Mouse (Mus musculus): ENCODE results near the gene Tti1. TPM values are rescaled to one million over a fixed set of nuclear protein-coding genes. Genes with fewer than 3 reads are reported as not detected.
"Not testable (repeated sequence)": the region's sequence is repeated elsewhere in the genome, so short reads cannot be mapped to it uniquely, and the experiment has no call there.

Tti1 gene
- polyA plus RNA-seq, 1 experiment from 2014 or later = 17.5 TPM

- Histone ChIP-seq H3K4me2 (ENCODE audit: low read length) (no peak overlapping the region), H3K27ac (ENCODE audit: low read depth, low read length) (0 out of 2 replicates have a peak overlapping the region, but pooled peaks have one; percentile 6), H3K9ac (ENCODE audit: low read length) (no peak overlapping the region), H3K9me3 (replicated peaks; ENCODE audit: control insufficient read depth, low read length) (no peaks in the 10 kb centered on the region), H3K27me3 (replicated peaks; ENCODE audit: control insufficient read depth, insufficient read depth, low read length) (no peaks in the 10 kb centered on the region), H3K4me3 (ENCODE audit: low read depth, low read length) (no peak overlapping the region), H3K36me3 (ENCODE audit: control insufficient read depth, insufficient read depth, low read length) (peaks cover 48% of the 10 kb centered on the region), H3K4me1 (ENCODE audit: control insufficient read depth, insufficient read depth, low read length) (no peaks in the 10 kb centered on the region)
- peak; percentile 32 for DNase-seq (ENCODE audit: low spot score)
- ATAC-seq = no peak
Measured at GRCm38 (mm10) chr2:158066456-158066855, 38.2 kb upstream of the Tti1 start.

GRCm38 (mm10) chr2:158065064-158065463 is 36.8 kb upstream of the Tti1 start:
- H3K9ac ChIP-seq (ENCODE audit: low read length) = no peak overlapping the region
- ATAC-seq (no peak), DNase-seq (ENCODE audit: low spot score) (no peak)
- H3K9me3 ChIP-seq (replicated peaks; ENCODE audit: control insufficient read depth, low read length) = no peaks in the 10 kb centered on the region
- H3K36me3 ChIP-seq (ENCODE audit: control insufficient read depth, insufficient read depth, low read length) = peaks cover 46% of the 10 kb centered on the region
- WGBS = 81% methylated on average over 5 of the region's 5 CpGs
- no peak overlapping the region for H3K4me3 ChIP-seq (ENCODE audit: low read depth, low read length)
- no peaks in the 10 kb centered on the region for H3K27me3 ChIP-seq (replicated peaks; ENCODE audit: control insufficient read depth, insufficient read depth, low read length)
- no peak overlapping the region for H3K4me2 ChIP-seq (ENCODE audit: low read length)
- H3K4me1 ChIP-seq (ENCODE audit: control insufficient read depth, insufficient read depth, low read length) = no peaks in the 10 kb centered on the region
- H3K27ac ChIP-seq (ENCODE audit: low read depth, low read length) = no peak overlapping the region

DNA sequence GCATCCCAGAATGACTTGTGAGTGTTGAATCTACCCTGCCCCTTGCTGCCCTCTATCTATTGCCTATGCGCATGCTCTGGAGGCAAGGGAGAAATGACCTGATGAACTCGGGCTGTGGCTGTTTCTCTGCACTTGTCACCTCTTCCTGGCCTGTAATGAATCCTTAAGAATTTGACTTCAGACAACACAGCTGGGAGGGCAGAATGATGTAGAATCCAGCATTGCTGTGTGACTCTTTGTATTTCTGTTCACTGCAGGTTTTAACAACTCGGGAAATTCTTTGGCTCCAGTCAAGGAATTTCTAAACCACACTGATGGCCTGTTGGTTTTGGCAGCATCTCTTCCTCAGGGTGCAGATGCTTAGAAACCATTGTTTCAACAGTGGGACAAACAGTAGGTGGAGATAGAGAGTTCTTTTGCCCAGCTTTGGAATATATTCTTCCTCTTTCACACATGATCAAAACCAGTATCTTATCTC is 36.4 kb upstream of the Tti1 start:
- DNase-seq (ENCODE audit: low spot score) (peak; percentile 36), ATAC-seq (no peak)
- H3K4me1 ChIP-seq (ENCODE audit: control insufficient read depth, insufficient read depth, low read length) = no peaks in the 10 kb centered on the region
- no peak overlapping the region for H3K9ac ChIP-seq (ENCODE audit: low read length)
- H3K27ac ChIP-seq (ENCODE audit: low read depth, low read length) = no peak overlapping the region
- WGBS = 64% methylated on average over 3 of the region's 3 CpGs
- no peak overlapping the region for H3K4me2 ChIP-seq (ENCODE audit: low read length)
- no peaks in the 10 kb centered on the region for H3K9me3 ChIP-seq (replicated peaks; ENCODE audit: control insufficient read depth, low read length)
- peaks cover 48% of the 10 kb centered on the region for H3K36me3 ChIP-seq (ENCODE audit: control insufficient read depth, insufficient read depth, low read length)
- no peak overlapping the region for H3K4me3 ChIP-seq (ENCODE audit: low read depth, low read length)
- no peaks in the 10 kb centered on the region for H3K27me3 ChIP-seq (replicated peaks; ENCODE audit: control insufficient read depth, insufficient read depth, low read length)

DNA sequence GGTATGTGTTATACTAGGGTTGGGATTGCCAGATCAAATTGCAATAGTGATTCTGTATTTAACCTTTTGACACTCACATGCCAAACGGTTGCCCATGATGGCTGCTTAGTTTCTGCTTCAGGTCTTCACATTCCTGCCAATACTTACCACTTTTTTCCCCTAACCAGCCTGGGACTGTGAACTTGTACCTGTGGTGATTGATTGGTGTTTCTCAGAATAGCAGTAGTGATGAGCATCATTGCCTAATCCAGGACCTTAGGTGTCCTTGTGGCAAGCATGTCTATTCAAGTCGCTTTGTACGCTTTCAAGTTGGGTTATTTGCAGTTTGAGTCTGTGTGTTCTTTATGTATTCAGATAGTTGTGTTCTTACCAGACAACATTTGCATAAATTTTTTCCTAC is 34.8 kb upstream of the Tti1 start:
- H3K27me3 ChIP-seq (replicated peaks; ENCODE audit: control insufficient read depth, insufficient read depth, low read length) = no peaks in the 10 kb centered on the region
- peaks cover 56% of the 10 kb centered on the region for H3K36me3 ChIP-seq (ENCODE audit: control insufficient read depth, insufficient read depth, low read length)
- WGBS = 93% methylated on average over 3 of the region's 3 CpGs
- no peak for ATAC-seq
- no peaks in the 10 kb centered on the region for H3K9me3 ChIP-seq (replicated peaks; ENCODE audit: control insufficient read depth, low read length)
- H3K4me1 ChIP-seq (ENCODE audit: control insufficient read depth, insufficient read depth, low read length) = no peaks in the 10 kb centered on the region
- DNase-seq (ENCODE audit: low spot score) = no peak
- H3K27ac ChIP-seq (ENCODE audit: low read depth, low read length) = no peak overlapping the region
- no peak overlapping the region for H3K4me2 ChIP-seq (ENCODE audit: low read length)
- H3K4me3 ChIP-seq (ENCODE audit: low read depth, low read length) = no peak overlapping the region
- no peak overlapping the region for H3K9ac ChIP-seq (ENCODE audit: low read length)

- Histone ChIP-seq H3K4me2 (ENCODE audit: low read length) (no peak overlapping the region), H3K9me3 (replicated peaks; ENCODE audit: control insufficient read depth, low read length) (no peaks in the 10 kb centered on the region), H3K4me3 (ENCODE audit: low read depth, low read length) (no peak overlapping the region), H3K27ac (ENCODE audit: low read depth, low read length) (peak overlapping the region; percentile 2; the same call in 1 of the 2 replicates), H3K4me1 (ENCODE audit: control insufficient read depth, insufficient read depth, low read length) (no peaks in the 10 kb centered on the region), H3K36me3 (ENCODE audit: control insufficient read depth, insufficient read depth, low read length) (peaks cover 64% of the 10 kb centered on the region), H3K9ac (ENCODE audit: low read length) (no peak overlapping the region), H3K27me3 (replicated peaks; ENCODE audit: control insufficient read depth, insufficient read depth, low read length) (no peaks in the 10 kb centered on the region)
- DNase-seq (ENCODE audit: low spot score) (peak; percentile 47), ATAC-seq (peak; percentile 57)
- 77% methylated on average over 8 of the region's 8 CpGs for WGBS
Measured at GRCm38 (mm10) chr2:158059666-158060105, 31.5 kb upstream of the Tti1 start.

GRCm38 (mm10) chr2:158058534-158058933 is 30.3 kb upstream of the Tti1 start:
- Histone ChIP-seq H3K4me1 (ENCODE audit: control insufficient read depth, insufficient read depth, low read length) (no peaks in the 10 kb centered on the region), H3K36me3 (ENCODE audit: control insufficient read depth, insufficient read depth, low read length) (peaks cover 68% of the 10 kb centered on the region), H3K9ac (ENCODE audit: low read length) (no peak overlapping the region), H3K4me3 (ENCODE audit: low read depth, low read length) (no peak overlapping the region), H3K4me2 (ENCODE audit: low read length) (no peak overlapping the region), H3K27ac (ENCODE audit: low read depth, low read length) (no peak overlapping the region), H3K9me3 (replicated peaks; ENCODE audit: control insufficient read depth, low read length) (no peaks in the 10 kb centered on the region), H3K27me3 (replicated peaks; ENCODE audit: control insufficient read depth, insufficient read depth, low read length) (no peaks in the 10 kb centered on the region)
- ATAC-seq = peak; percentile 26; the same call in 1 of the 2 replicates
- 58% methylated on average over 10 of the region's 10 CpGs for WGBS
- DNase-seq (ENCODE audit: low spot score) = peak; percentile 72

DNA sequence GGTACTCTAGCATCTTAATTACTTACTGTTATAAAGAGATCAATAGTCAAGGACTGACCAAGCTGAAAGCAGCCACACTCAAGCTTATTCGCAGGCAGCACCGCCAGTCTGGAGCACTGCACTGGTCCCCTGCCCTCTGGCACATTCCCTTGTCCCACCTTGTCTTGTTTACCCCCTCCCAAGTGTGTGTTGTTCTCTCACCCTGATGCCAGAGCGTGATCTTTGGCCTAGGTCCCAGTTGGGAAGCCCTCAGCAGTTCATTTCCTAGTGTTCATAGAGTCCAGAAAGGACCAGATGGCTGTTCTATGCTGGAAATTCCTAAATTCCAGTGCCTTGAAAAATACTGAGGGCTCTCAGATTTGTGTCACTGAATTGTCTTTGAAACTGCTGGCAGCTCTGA is 28.8 kb upstream of the Tti1 start:
- no peak for ATAC-seq

GRCm38 (mm10) chr2:158055383-158055782 is 27.1 kb upstream of the Tti1 start:
- not testable (repeated sequence) for H3K27me3 ChIP-seq (replicated peaks; ENCODE audit: control insufficient read depth, insufficient read depth, low read length); ATAC-seq; H3K9ac ChIP-seq (ENCODE audit: low read length); H3K4me3 ChIP-seq (ENCODE audit: low read depth, low read length); H3K27ac ChIP-seq (ENCODE audit: low read depth, low read length); DNase-seq (ENCODE audit: low spot score); H3K4me1 ChIP-seq (ENCODE audit: control insufficient read depth, insufficient read depth, low read length); H3K9me3 ChIP-seq (replicated peaks; ENCODE audit: control insufficient read depth, low read length); H3K4me2 ChIP-seq (ENCODE audit: low read length)
- WGBS = 92% methylated on average over 8 of the region's 8 CpGs
- peaks cover 57% of the 10 kb centered on the region for H3K36me3 ChIP-seq (ENCODE audit: control insufficient read depth, insufficient read depth, low read length)

More for the DNA sequence above, 28.8 kb upstream of the Tti1 start:
- Histone ChIP-seq H3K9ac (ENCODE audit: low read length) (no peak overlapping the region), H3K9me3 (replicated peaks; ENCODE audit: control insufficient read depth, low read length) (no peaks in the 10 kb centered on the region), H3K27me3 (replicated peaks; ENCODE audit: control insufficient read depth, insufficient read depth, low read length) (no peaks in the 10 kb centered on the region), H3K4me3 (ENCODE audit: low read depth, low read length) (no peak overlapping the region), H3K36me3 (ENCODE audit: control insufficient read depth, insufficient read depth, low read length) (peaks cover 63% of the 10 kb centered on the region), H3K4me2 (ENCODE audit: low read length) (no peak overlapping the region), H3K4me1 (ENCODE audit: control insufficient read depth, insufficient read depth, low read length) (no peaks in the 10 kb centered on the region), H3K27ac (ENCODE audit: low read depth, low read length) (no peak overlapping the region)
- 72% methylated on average over 3 of the region's 3 CpGs for WGBS
- DNase-seq (ENCODE audit: low spot score) = peak; percentile 17

DNA sequence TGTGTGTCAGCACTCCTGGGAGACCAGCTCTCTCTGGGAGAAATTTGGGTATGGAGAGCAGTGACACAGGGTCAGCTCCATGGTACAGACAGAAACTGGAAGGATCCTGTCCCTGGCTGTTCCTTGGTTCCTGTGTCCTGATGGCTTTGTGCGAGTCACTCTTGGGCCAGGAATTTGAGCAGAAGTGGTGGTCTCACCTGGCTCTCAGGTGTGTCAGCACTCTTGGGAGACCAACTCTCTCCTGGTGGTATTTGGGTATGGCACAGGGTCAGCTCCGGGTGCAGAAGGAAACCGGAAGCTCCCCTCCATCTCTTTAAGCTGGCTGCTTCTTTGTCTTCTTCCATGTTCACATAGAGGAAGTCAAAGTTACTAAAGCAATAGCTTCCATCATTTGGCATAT is 26.4 kb upstream of the Tti1 start:
- WGBS = 97% methylated on average over 3 of the region's 3 CpGs
- peaks cover 57% of the 10 kb centered on the region for H3K36me3 ChIP-seq (ENCODE audit: control insufficient read depth, insufficient read depth, low read length)
- no peaks in the 10 kb centered on the region for H3K9me3 ChIP-seq (replicated peaks; ENCODE audit: control insufficient read depth, low read length)
- DNase-seq (ENCODE audit: low spot score) = no peak
- no peaks in the 10 kb centered on the region for H3K27me3 ChIP-seq (replicated peaks; ENCODE audit: control insufficient read depth, insufficient read depth, low read length)
- no peaks in the 10 kb centered on the region for H3K4me1 ChIP-seq (ENCODE audit: control insufficient read depth, insufficient read depth, low read length)
- H3K9ac ChIP-seq (ENCODE audit: low read length) = no peak overlapping the region
- no peak overlapping the region for H3K4me2 ChIP-seq (ENCODE audit: low read length)
- H3K27ac ChIP-seq (ENCODE audit: low read depth, low read length) = no peak overlapping the region
- ATAC-seq = no peak
- no peak overlapping the region for H3K4me3 ChIP-seq (ENCODE audit: low read depth, low read length)
